Mouse (Mus musculus) kidney, postnatal 0 days (tissue): ENCODE data around the gene Plet1. TPM values are rescaled to one million over a fixed set of nuclear protein-coding genes. Genes with fewer than 3 reads are reported as not detected.
A peak's percentile ranks its signal among the peaks of the same experiment; 100 is the strongest.

Experiments
- ATAC-seq: fragments of 200-750 bp; cut with Nextera tagmentation; replicated peaks from 2 replicates; pipeline ENCODE4 v1.8.0; 2017; ENCODE audit warnings: low read depth, moderate number of reproducible peaks, moderate TSS enrichment, moderate library complexity; ENCODE audit not compliant: low FRiP score
- DNase-seq: peaks from one replicate; pipeline ENCODE4 v3.0.0-alpha.2; 2016; ENCODE audit warnings: low spot score
- H3K27ac ChIP-seq: fragments of 300-500 bp; sonication (generic); 2 replicates; pipeline ENCODE4 v1.5.1; 2014; ENCODE audit warnings: mild to moderate bottlenecking
- H3K27me3 ChIP-seq: fragments of 300-500 bp; sonication (generic); 2 replicates; pipeline ENCODE4 v1.6.1; 2014; ENCODE audit warnings: low read length, mixed read lengths; ENCODE audit not compliant: insufficient read depth
- H3K36me3 ChIP-seq: fragments of 300-500 bp; sonication (generic); 2 replicates; pipeline ENCODE4 v1.6.1; 2014; ENCODE audit warnings: low read length, mixed read lengths; ENCODE audit not compliant: insufficient read depth
- H3K4me1 ChIP-seq: fragments of 300-500 bp; sonication (generic); replicated peaks from 2 replicates; pipeline ENCODE4 v1.6.1; 2014; ENCODE audit warnings: antibody characterized with exemption, low read length, mixed read lengths; ENCODE audit not compliant: insufficient read depth
- H3K4me2 ChIP-seq: fragments of 300-500 bp; sonication (generic); 2 replicates; pipeline ENCODE4 v1.6.1; 2014; ENCODE audit warnings: mild to moderate bottlenecking, low read length, moderate library complexity, mixed read lengths
- H3K4me3 ChIP-seq: fragments of 300-500 bp; sonication (generic); replicated peaks from 2 replicates; pipeline ENCODE4 v1.5.1; 2014; ENCODE audit warnings: low read depth, low read length
- H3K9ac ChIP-seq: fragments of 300-500 bp; sonication (generic); 2 replicates; pipeline ENCODE4 v1.6.1; 2014; ENCODE audit warnings: low read depth, low read length
- H3K9me3 ChIP-seq: fragments of 300-500 bp; sonication (generic); replicated peaks from 2 replicates; pipeline ENCODE4 v1.6.1; 2016; ENCODE audit warnings: low read length, inconsistent platforms, mixed read lengths
- CTCF ChIP-seq: IDR thresholded peaks from 2 replicates; pipeline ENCODE4 v1.5.1; 2016; ENCODE audit warnings: antibody characterized with exemption, low read depth, mild to moderate bottlenecking, moderate library complexity
- WGBS: fragments of 180-500 bp; shearing (Covaris S2); extraction: QIAGEN DNeasy Blood & Tissue Kit; methylation state at CpG from one replicate; pipeline ENCODE4 v1.1.7; 2014; 5-methylcytosine and 5-hydroxymethylcytosine counted together
- polyA plus RNA-seq: library from polyadenylated mRNA; unstranded; fragments of >200 nt; fragmentation: Nextera tagmentation; extraction: Ambion mirVana; gene quantifications from 2 replicates; pipeline ENCODE4 v1.2.1, GENCODE M21; 2015

Plet1 gene
- polyA plus RNA-seq, 1 experiment from 2014 or later = 54.5 TPM

- H3K27ac ChIP-seq = no peak overlapping the region
- no peaks in the 10 kb centered on the region for H3K9me3 ChIP-seq
- H3K4me2 ChIP-seq = no peak overlapping the region
- no peaks in the 10 kb centered on the region for H3K27me3 ChIP-seq
- H3K9ac ChIP-seq = no peak overlapping the region
- 0 out of 2 replicates have a peak, but pooled peaks cover 2% of the 10 kb centered on the region for H3K4me1 ChIP-seq
- H3K36me3 ChIP-seq = no peaks in the 10 kb centered on the region
- no peak for DNase-seq
- H3K4me3 ChIP-seq = no peak overlapping the region
- WGBS = 76% methylated on average over 2 of the region's 2 CpGs
- no peak for TF ChIP-seq CTCF
- no peak for ATAC-seq
Measured at GRCm38 (mm10) chr9:50497536-50497935, 3.2 kb downstream of the Plet1 start.

- Histone ChIP-seq H3K27ac (no peak overlapping the region), H3K36me3 (no peaks in the 10 kb centered on the region), H3K4me1 (0 out of 2 replicates have a peak, but pooled peaks cover 2% of the 10 kb centered on the region), H3K4me2 (no peak overlapping the region), H3K9me3 (no peaks in the 10 kb centered on the region), H3K27me3 (no peaks in the 10 kb centered on the region), H3K4me3 (no peak overlapping the region), H3K9ac (no peak overlapping the region)
- no peak for DNase-seq
- no peak for ATAC-seq
- 67% methylated on average over 16 of the region's 16 CpGs for WGBS
- no peak for TF ChIP-seq CTCF
Measured at GRCm38 (mm10) chr9:50498815-50499214, 4.5 kb downstream of the Plet1 start.

- H3K9me3 ChIP-seq = no peaks in the 10 kb centered on the region
- TF ChIP-seq CTCF = no peak
- no peak overlapping the region for H3K27ac ChIP-seq
- no peak overlapping the region for H3K4me2 ChIP-seq
- 81% methylated on average over 3 of the region's 3 CpGs for WGBS
- no peak for DNase-seq
- no peaks in the 10 kb centered on the region for H3K36me3 ChIP-seq
- no peaks in the 10 kb centered on the region for H3K27me3 ChIP-seq
- no peak for ATAC-seq
- 0 out of 2 replicates have a peak, but pooled peaks cover 2% of the 10 kb centered on the region for H3K4me1 ChIP-seq
- no peak overlapping the region for H3K9ac ChIP-seq
- no peak overlapping the region for H3K4me3 ChIP-seq
Measured at GRCm38 (mm10) chr9:50499781-50500180, 5.5 kb downstream of the Plet1 start.

GRCm38 (mm10) chr9:50500467-50500973 is 6.2 kb downstream of the Plet1 start:
- DNase-seq = no peak
- WGBS = 62% methylated on average over 15 of the region's 15 CpGs
- Histone ChIP-seq H3K36me3 (no peaks in the 10 kb centered on the region), H3K9me3 (no peaks in the 10 kb centered on the region), H3K4me2 (peak overlapping the region; percentile 41; the same call in 1 of the 2 replicates), H3K4me1 (0 out of 2 replicates have a peak, but pooled peaks cover 2% of the 10 kb centered on the region), H3K27ac (no peak overlapping the region), H3K27me3 (no peaks in the 10 kb centered on the region), H3K4me3 (no peak overlapping the region), H3K9ac (no peak overlapping the region)
- no peak for ATAC-seq
- no peak for TF ChIP-seq CTCF

GRCm38 (mm10) chr9:50500974-50501501 is 6.7 kb downstream of the Plet1 start:
- Histone ChIP-seq H3K27me3 (no peaks in the 10 kb centered on the region), H3K27ac (no peak overlapping the region; the same call in 1 of the 2 replicates), H3K36me3 (no peaks in the 10 kb centered on the region), H3K4me3 (peak overlapping the region; percentile 6; the same call in 1 of the 2 replicates), H3K9me3 (no peaks in the 10 kb centered on the region), H3K9ac (no peak overlapping the region), H3K4me1 (no peaks in the 10 kb centered on the region), H3K4me2 (peak overlapping the region; percentile 41)
- 35% methylated on average over 14 of the region's 14 CpGs for WGBS
- peak; percentile 94 for DNase-seq
- peak; percentile 74 for ATAC-seq
- TF ChIP-seq CTCF = no peak

- WGBS = 90% methylated on average over 3 of the region's 3 CpGs
Measured at GRCm38 (mm10) chr9:50502949-50503348, 8.6 kb downstream of the Plet1 start.

More at GRCm38 (mm10) chr9:50502949-50503348, 8.6 kb downstream of the Plet1 start:
- Histone ChIP-seq H3K4me1 (no peaks in the 10 kb centered on the region), H3K27me3 (no peaks in the 10 kb centered on the region), H3K4me2 (no peak overlapping the region), H3K9ac (no peak overlapping the region), H3K36me3 (no peaks in the 10 kb centered on the region), H3K4me3 (no peak overlapping the region), H3K27ac (no peak overlapping the region), H3K9me3 (no peaks in the 10 kb centered on the region)
- no peak for ATAC-seq
- DNase-seq = no peak
- no peak for TF ChIP-seq CTCF
